8 mouse cellular contexts compared by ENCODE assay signal in genomic region chr5:30949654-30950326, GRCm38 (mm10). TPM values are rescaled to one million over a fixed set of nuclear protein-coding genes. Genes with fewer than 3 reads are reported as not detected.
DNase-seq lines count a peak whose midpoint lies in the region; ATAC-seq lines count a peak whose summit lies in the region.

No protein-coding gene starts in this region.

- H3K4me1 ChIP-seq in hindbrain, embryonic 15.5 days (replicated peaks), result peaks cover 30% of the 10 kb centered on the region

- H3K9me3 ChIP-seq in hindbrain, embryonic 15.5 days, result no peaks in the 10 kb centered on the region

- peak overlapping the region; percentile 47 for H3K4me3 ChIP-seq in hindbrain, embryonic 15.5 days

- peak; percentile 80 for DNase-seq in WW6 (ENCODE audit: low read depth, low spot score)
- peak; percentile 74 to 84 for DNase-seq in cerebellum, postnatal 36 days
- peak; percentile 92 to 93 for DNase-seq in frontal cortex, postnatal 36 days (ENCODE audit: low spot score in 2 of 2)
- peak; percentile 83 for DNase-seq in left cerebral cortex, adult 11 months (ENCODE audit: low spot score)
- peak; percentile 96 for DNase-seq in lung, postnatal 36 days
- DNase-seq in retina, postnatal 1 day, result peak; percentile 94
- DNase-seq in thymus, postnatal 4 days, result peak; percentile 97

- H3K4me2 ChIP-seq in hindbrain, embryonic 15.5 days, result peak overlapping the region; percentile 76

- peaks cover 10% of the 10 kb centered on the region for H3K36me3 ChIP-seq in hindbrain, embryonic 15.5 days

- peak overlapping the region; percentile 80 for H3K27ac ChIP-seq in hindbrain, embryonic 15.5 days (replicated peaks)

- peak overlapping the region; percentile 49 for H3K9ac ChIP-seq in hindbrain, embryonic 15.5 days

- peak; percentile 79 for ATAC-seq in hindbrain, embryonic 15.5 days (ENCODE audit: low FRiP score, low read depth)

- H3K27me3 ChIP-seq in hindbrain, embryonic 15.5 days, result no peaks in the 10 kb centered on the region

- under 1% methylated on average over 31 of the region's 31 CpGs for WGBS in hindbrain, embryonic 15.5 days

RNA-seq across cellular contexts. Expression of gene Cgref1, which starts 4.4 kb away (rescaled TPM):
- 67.3 and 68.4 TPM in 2 replicates for polyA plus RNA-seq in hindbrain, embryonic 15.5 days (2015; fragmentation: Nextera tagmentation; extraction: Ambion mirVana)

RNA-seq across cellular contexts. Expression of gene Preb, which starts 10.4 kb away (rescaled TPM):
- 103 and 124 TPM in 2 replicates for polyA plus RNA-seq in hindbrain, embryonic 15.5 days (2015; fragmentation: Nextera tagmentation; extraction: Ambion mirVana)

RNA-seq across cellular contexts. Expression of gene Tcf23, which starts 18.7 kb away (rescaled TPM):
- polyA plus RNA-seq in hindbrain, embryonic 15.5 days (2015; fragmentation: Nextera tagmentation; extraction: Ambion mirVana), result not detected in 2 replicates

RNA-seq across cellular contexts. Expression of gene Khk, which starts 28.6 kb away (rescaled TPM):
- 9.9 and 10.7 TPM in 2 replicates for polyA plus RNA-seq in hindbrain, embryonic 15.5 days (2015; fragmentation: Nextera tagmentation; extraction: Ambion mirVana)

RNA-seq across cellular contexts. Expression of gene Emilin1, which starts 36.6 kb away (rescaled TPM):
- polyA plus RNA-seq in hindbrain, embryonic 15.5 days (2015; fragmentation: Nextera tagmentation; extraction: Ambion mirVana), result 17.0 and 17.5 TPM in 2 replicates

Comparison
In these comparisons a context has a peak if more than half of its experiments do, and no peak if none do; other contexts are left out.
1. Peak in every context shown above with its lines: DNase-seq, ATAC-seq, H3K4me3 ChIP-seq and H3K27ac ChIP-seq.